In genomic region chr6:29901450-29901849, GRCm38 (mm10) we compare ENCODE assay signal across 19 mouse cellular contexts. TPM values are rescaled to one million over a fixed set of nuclear protein-coding genes. Genes with fewer than 3 reads are reported as not detected.
DNase-seq lines count a peak whose midpoint lies in the region; ATAC-seq and TF ChIP-seq lines count a peak whose summit lies in the region.
"Had no signal": no experiment of that assay in that cellular context is flagged by ENCODE, and none has a peak within 500 bp of the region (broad histone marks: within the 10 kb centered on the region; RNA-seq: fewer than 3 reads in every experiment).

No protein-coding gene starts in this region.

- H3K79me2 ChIP-seq in MEL (ENCODE audit: control insufficient read depth, insufficient read depth, low read length, poor library complexity): no peaks in the 10 kb centered on the region

- H3K4me3 ChIP-seq in MEL (ENCODE audit: control insufficient read depth in 1 of 2, insufficient read depth in 1 of 2, low read depth in 2 of 2, low read length in 2 of 2): no peak overlapping the region
- H3K4me3 ChIP-seq in stomach, postnatal 0 days (ENCODE audit: low read depth, low read length): no peak overlapping the region

- TF ChIP-seq POLR2A in MEL (IDR thresholded peaks at IDR 0.05; ENCODE audit: control insufficient read depth in 1 of 2, insufficient read depth in 1 of 2, low read depth in 1 of 2, low read length in 2 of 2, poor library complexity in 1 of 2): no peak

- H3K4me1 ChIP-seq in MEL (ENCODE audit: control insufficient read depth in 1 of 2, insufficient read depth in 2 of 2, low read length in 2 of 2): peaks cover 4 to 9% of the 10 kb centered on the region in 2 experiments
- H3K4me1 ChIP-seq in stomach, postnatal 0 days (replicated peaks; ENCODE audit: control insufficient read depth, insufficient read depth): no peaks in the 10 kb centered on the region

- H3K9ac ChIP-seq in MEL (ENCODE audit: control insufficient read depth, low read depth, low read length, poor library complexity, severe bottlenecking): no peak overlapping the region
- no peak overlapping the region for H3K9ac ChIP-seq in stomach, postnatal 0 days (ENCODE audit: low read length)

- no peak for TF ChIP-seq RAD21 in MEL (IDR thresholded peaks at IDR 0.05; ENCODE audit: low read depth, low read length)

- H3K27ac ChIP-seq in MEL (ENCODE audit: control insufficient read depth, low read depth, low read length): no peak overlapping the region
- no peak overlapping the region for H3K27ac ChIP-seq in stomach, postnatal 0 days (replicated peaks)

- no peak for TF ChIP-seq CTCF in MEL (IDR thresholded peaks at IDR 0.05 in 2 of 3, conservative IDR thresholded peaks at IDR 0.05 in 1 of 3; ENCODE audit: control insufficient read depth in 1 of 3, insufficient read depth in 1 of 3, low read depth in 2 of 3, low read length in 3 of 3, poor library complexity in 1 of 3, severe bottlenecking in 1 of 3)
- no peak for TF ChIP-seq CTCF in stomach, postnatal 0 days (IDR thresholded peaks at IDR 0.05; ENCODE audit: low read depth)

- no peak for ATAC-seq in stomach, postnatal 0 days (ENCODE audit: low FRiP score, low TSS enrichment)
- ATAC-seq: activated CD4-positive, CD25-positive, alpha-beta regulatory T cell, adult 4 months; CD4-positive, CD25-positive, alpha-beta regulatory T cell, adult 4 months; Patski had no signal

- no peak overlapping the region for H3K4me2 ChIP-seq in stomach, postnatal 0 days (replicated peaks; ENCODE audit: low read depth)

- no peak for TF ChIP-seq EP300 in MEL (IDR thresholded peaks at IDR 0.05; ENCODE audit: low read depth in 1 of 2, low read length in 2 of 2)
- TF ChIP-seq EP300 in stomach, postnatal 0 days (optimal IDR thresholded peaks at IDR 0.05): no peak

- no peaks in the 10 kb centered on the region for H3K27me3 ChIP-seq in MEL (ENCODE audit: control insufficient read depth in 1 of 2, insufficient read depth in 2 of 2, low read length in 2 of 2)
- H3K27me3 ChIP-seq in stomach, postnatal 0 days (ENCODE audit: control insufficient read depth, insufficient read depth, low read length): no peaks in the 10 kb centered on the region
- H3K27me3 ChIP-seq: CH12.LX, Patski had no signal

- no peaks in the 10 kb centered on the region for H3K9me3 ChIP-seq in MEL (replicated peaks; ENCODE audit: insufficient read depth, low read length)
- H3K9me3 ChIP-seq in stomach, postnatal 0 days (ENCODE audit: control insufficient read depth, low read length): no peaks in the 10 kb centered on the region
- H3K9me3 ChIP-seq: G1E had no signal

- 94% methylated on average over 1 of the region's 1 CpGs for WGBS in stomach, postnatal 0 days

- H3K36me3 ChIP-seq in MEL (ENCODE audit: control insufficient read depth in 1 of 2, insufficient read depth in 2 of 2, low read length in 2 of 2): peaks cover 0 to 15% of the 10 kb centered on the region in 2 experiments; a peak in 2 of 4 replicates
- H3K36me3 ChIP-seq in stomach, postnatal 0 days (ENCODE audit: control insufficient read depth, insufficient read depth, low read length): no peaks in the 10 kb centered on the region

- DNase-seq in MEL (ENCODE audit: low read depth, low spot score): peak; percentile 29
- no peak for DNase-seq in stomach, postnatal 0 days (ENCODE audit: low spot score)
- DNase-seq: adrenal gland, adult 2 months; adrenal gland, adult 8-10 months; adrenal gland, postnatal 10 days; adrenal gland, postnatal 14 days; adrenal gland, postnatal 25 days; adrenal gland, postnatal 36 days; B cell, adult 2 months; cerebellum, adult 11 months; cerebellum, adult 11-12 months; cerebellum, adult 18-20 months; cerebellum, adult 2 months; cerebellum, adult 8-10 months had no signal

TF ChIP-seq in MEL, 35 proteins besides CTCF, POLR2A, EP300 and RAD21:
- TF ChIP-seq MAFK (IDR thresholded peaks at IDR 0.05; ENCODE audit: borderline replicate concordance, low read depth, low read length): no peak
- TF ChIP-seq MXI1 (IDR thresholded peaks at IDR 0.05; ENCODE audit: low read depth, low read length): 0 out of 2 replicates have a peak, but pooled peaks have one; percentile 35
- peak; percentile 64; the same call in 1 of the 2 replicates for TF ChIP-seq ETS1 (IDR thresholded peaks at IDR 0.05; ENCODE audit: low read depth, low read length)
- TF ChIP-seq GATA1 (IDR thresholded peaks at IDR 0.05; ENCODE audit: low read depth, low read length): peak; percentile 48; the same call in 1 of the 2 replicates
- peak; percentile 33; the same call in 1 of the 2 replicates for TF ChIP-seq USF1 (IDR thresholded peaks at IDR 0.05; ENCODE audit: low read depth, low read length)
- TF ChIP-seq MAX (IDR thresholded peaks at IDR 0.05; ENCODE audit: low read length): no peak
- TF ChIP-seq ZNF384 (IDR thresholded peaks at IDR 0.05; ENCODE audit: low read depth, low read length): peak; percentile 84

RNA-seq across cellular contexts. Expression of gene Strip2, which starts 15.4 kb away (rescaled TPM):
- total RNA-seq in MEL (2012; rRNA removed): 0.12 and 0.13 TPM in 2 replicates
- polyA plus RNA-seq in MEL (2012; ENCODE audit: insufficient read depth in 1 of 2, insufficient read length in 2 of 2, low read depth in 1 of 2, low replicate concordance in 2 of 2, missing spikeins in 1 of 2): under 1 TPM in 1 of 2 experiments, not detected in 1; 0.39 TPM
- polyA plus RNA-seq in stomach, postnatal 0 days (2015; fragmentation: Nextera tagmentation; extraction: Ambion mirVana): 0.13 and 0.16 TPM in 2 replicates
- polyA plus RNA-seq: activated CD4-positive, CD25-positive, alpha-beta regulatory T cell, adult 4 months had no signal
